Mouse (Mus musculus): ENCODE measurements around the gene Cd300ld5.
"Not testable (repeated sequence)": the region's sequence is repeated elsewhere in the genome, so short reads cannot be mapped to it uniquely, and the experiment has no call there.

Cd300ld5 gene

DNA sequence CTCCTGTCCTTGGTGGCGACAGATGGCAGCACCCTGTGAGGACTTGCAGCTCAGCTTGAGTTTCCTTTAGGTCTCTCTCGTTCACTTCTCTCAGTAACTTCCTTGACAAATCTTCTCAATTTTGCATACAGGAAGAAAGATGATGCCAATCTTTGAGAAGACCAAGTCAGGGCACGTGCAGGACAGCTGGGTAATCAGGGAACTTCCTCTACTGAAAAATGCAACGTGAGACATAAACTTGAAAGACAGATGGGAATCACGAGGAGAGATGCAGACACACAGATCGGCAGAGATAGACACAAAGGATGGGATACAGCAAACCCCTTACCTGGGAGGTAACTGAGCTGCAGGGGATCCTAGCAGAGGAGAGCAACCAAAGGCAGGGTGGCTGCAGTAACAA, at the start of gene Cd300ld5:
Gene Cd300ld5 (minus strand): TSS at position 101 of the 400 bp plus-strand sequence.
- not testable (repeated sequence) for DNase-seq (ENCODE audit: low spot score)

DNA sequence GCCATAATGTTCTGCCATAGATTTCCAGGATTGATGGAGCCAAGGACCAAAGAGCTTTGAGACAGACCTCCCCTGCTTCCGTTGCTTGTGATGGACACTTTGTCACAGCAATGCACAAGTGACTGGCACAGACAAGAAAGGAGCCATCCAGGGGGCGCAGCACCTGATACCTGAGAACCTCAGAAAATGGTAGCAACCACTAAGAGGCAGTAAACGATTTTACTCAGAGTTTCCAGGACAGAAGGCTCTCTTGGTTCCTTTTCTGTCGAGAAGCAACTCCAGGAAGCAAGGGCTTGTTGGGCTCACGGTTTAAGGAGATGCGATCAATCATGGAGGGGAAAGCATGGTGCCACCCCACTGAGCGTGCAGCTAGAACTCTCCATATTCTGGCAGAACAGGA, 48.6 kb upstream of the Cd300ld5 start:
- DNase-seq (ENCODE audit: low spot score) = no peak

DNA sequence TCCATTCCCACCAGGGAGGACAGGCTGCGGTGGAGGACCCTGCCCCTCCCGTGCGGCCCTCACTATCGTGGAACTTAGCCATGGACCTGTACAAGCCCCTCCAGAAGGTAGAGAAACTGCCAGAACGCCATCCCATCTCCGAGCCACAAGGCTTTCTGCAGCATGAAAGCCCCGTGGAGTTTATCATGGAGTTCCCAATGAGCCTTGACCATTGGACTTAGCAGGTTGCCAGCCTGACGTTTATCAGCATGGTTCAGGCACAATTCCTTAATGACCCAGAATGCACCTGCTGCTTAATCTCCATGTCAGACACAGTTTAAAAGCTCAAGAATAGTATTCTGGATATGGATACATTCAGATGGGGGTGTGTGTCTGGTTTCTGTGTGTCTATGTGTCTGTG, 47.5 kb upstream of the Cd300ld5 start:
- no peak for DNase-seq (ENCODE audit: low spot score)

DNA sequence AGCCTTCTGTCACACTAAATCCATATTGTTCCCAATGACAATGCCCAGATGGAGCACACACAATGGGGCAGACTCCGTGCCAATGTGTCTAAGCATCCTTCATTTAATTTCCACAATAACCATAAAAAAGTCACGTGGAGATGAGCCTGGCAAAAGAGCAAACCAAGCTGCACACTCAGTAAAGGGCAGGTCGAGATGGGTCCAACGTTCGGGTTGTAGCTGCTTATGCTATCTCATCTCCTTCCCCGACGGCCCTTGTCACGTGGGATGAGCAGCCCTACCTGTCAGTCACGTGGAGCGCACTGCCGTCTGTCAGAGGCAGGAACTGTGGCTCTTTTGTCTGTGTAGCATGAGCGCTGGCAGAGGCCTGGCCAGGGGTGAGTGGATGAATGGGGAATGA, 47.0 kb upstream of the Cd300ld5 start:
- no peak for DNase-seq (ENCODE audit: low spot score)

DNA sequence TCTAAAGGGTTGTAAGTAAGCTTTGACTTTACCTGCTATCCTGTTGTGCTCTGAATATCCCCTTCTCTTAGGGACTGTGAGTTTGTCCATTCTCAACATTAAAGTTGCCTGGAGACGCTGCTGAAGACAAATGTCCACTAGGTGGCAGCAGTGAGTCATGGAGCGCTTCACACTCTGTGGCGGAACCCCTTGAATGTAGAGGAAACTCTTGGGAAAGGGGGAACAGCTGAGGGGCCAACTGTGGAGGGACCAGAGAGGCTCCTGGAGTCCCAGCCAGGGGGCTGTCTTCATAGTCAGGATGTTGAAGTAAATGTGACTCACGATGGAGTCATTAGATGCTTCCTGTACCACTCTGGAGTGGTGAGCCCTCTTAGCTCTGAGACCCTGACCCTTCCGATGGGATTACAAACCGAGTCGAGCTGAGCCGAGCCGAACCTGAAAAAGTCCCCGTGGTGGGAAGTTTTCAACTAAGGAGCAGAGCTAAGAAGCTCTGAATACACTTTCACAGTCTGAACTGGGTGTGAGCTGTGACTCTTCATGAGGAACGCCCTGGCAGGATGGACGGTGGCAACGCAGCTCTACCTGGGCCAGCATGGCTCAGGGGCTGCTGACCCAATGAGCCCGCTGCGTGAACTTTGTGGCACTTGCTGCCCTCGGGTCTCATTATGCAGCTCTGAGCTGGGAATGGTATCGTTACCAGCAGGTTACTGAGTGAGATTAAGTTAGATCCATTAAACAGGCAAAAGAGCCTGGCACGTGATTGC, 46.0 kb upstream of the Cd300ld5 start:
- peak; percentile 83 for DNase-seq (ENCODE audit: low spot score)

DNA sequence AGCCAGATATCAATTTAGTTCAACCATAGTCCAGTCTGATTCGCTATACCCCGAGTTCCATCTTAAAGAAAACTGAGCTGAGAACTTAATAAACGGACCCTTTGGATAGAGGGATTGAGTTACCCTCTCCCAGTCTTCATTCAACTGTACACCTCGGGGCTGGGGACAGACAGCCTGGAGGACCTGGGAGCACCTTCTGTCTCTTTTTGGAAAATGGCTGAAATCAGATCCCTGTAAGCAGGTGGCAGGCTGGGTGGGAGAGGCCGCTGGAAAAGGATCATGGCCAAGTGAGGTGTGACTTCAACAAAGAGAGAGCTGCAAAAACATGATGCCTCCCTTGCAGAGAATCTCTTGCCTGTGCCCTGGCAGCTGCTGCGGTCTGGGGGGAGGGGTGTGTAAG, 44.6 kb upstream of the Cd300ld5 start:
- no peak for DNase-seq (ENCODE audit: low spot score)

DNA sequence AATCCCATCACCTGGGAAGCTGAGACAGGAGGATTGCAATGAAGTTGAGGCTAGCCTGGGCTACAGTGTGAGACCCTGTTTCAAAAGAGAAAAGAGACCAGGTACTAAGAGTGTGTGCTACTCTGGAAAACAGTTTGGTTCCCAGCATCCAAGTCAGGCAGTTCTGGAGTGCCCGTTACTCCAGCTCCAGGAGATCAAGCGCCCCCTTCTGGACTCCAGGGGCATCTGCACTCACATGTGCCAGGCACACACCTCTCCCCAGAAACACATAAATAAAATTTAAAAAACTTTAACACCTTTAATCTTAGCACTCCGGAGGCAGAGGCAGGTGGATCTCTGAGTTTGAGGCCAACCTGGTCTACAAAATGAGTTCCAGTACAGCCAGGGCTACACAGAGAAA, 43.8 kb upstream of the Cd300ld5 start:
- no peak for DNase-seq (ENCODE audit: low spot score)

DNA sequence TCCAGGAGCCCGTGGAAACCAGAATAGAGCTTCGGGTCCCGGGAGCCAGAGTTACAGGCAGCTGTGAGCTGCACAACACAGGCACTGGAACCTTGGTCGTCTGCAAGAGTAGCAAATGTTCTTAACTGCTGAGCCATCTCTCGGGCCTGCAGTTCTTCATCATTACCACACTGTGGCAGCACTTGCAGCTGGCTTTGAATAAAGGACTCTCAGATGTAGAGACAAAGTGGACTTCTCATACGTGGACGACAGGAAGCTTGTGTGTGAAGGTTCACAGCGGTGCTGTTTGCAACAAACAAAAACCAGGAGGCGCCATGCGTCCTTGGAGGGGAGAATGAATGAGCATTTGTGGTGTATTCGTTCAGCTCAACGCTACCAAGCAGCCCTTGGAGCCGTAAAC, 43.3 kb upstream of the Cd300ld5 start:
- DNase-seq (ENCODE audit: low spot score) = peak; percentile 70

DNA sequence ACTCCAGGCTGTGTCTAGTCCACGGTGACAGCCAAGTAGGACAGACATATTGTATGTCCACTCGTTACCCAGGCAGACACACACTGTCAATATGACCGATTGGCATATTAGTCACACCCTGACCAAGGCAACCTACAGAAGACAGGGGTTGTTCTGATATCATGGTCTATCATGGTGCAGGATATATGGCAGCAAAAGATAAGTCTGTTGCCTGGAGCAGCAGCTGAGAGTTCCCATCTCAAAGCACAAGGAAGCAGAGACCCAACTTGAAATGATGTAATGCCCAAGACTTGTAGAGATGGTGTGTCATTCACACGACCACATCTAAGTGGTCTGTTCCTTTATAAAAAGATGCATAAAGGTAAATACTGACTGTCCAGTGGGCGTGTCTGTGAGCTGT, 41.1 kb upstream of the Cd300ld5 start:
- DNase-seq (ENCODE audit: low spot score) = no peak

DNA sequence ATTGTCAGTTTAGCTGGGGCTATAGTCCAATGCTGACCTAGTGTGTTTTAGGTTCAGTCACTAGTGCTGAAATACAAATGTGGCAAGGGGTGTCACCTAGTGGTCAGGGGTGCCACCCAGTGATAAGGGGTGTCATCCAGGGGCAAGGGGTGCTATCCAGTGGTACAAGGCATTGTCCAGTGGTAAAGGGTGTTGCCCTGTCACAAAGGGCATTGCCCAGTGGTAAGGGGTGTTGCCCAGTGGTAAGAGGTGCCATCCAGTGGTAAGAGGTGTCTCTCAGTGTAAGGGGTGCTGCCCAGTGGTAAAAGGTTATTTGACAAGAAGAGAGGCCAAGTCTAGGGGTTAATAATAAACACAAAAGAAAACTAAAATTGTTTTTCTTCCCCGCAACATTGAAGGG, 39.9 kb upstream of the Cd300ld5 start:
- no peak for DNase-seq (ENCODE audit: low spot score)

DNA sequence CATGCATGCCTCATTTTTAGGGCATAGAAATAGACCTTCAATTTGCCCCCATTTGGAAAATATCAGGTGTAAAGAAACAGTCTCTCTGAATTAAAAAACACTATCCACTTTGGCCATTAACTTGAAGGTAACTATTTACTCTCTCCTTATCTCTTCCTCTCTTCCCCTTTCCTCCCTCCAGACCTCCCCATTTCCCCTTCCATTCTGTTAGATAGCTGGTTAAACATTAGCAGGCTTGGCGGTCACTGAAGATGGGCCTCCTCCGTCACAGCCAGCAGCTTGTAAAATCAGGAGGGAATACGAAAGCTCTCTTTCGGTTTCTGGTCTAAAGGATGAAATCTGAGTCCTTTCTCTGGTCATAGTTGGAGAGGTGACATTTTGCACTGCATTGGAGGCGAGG, 38.3 kb upstream of the Cd300ld5 start:
- no peak for DNase-seq (ENCODE audit: low spot score)

DNA sequence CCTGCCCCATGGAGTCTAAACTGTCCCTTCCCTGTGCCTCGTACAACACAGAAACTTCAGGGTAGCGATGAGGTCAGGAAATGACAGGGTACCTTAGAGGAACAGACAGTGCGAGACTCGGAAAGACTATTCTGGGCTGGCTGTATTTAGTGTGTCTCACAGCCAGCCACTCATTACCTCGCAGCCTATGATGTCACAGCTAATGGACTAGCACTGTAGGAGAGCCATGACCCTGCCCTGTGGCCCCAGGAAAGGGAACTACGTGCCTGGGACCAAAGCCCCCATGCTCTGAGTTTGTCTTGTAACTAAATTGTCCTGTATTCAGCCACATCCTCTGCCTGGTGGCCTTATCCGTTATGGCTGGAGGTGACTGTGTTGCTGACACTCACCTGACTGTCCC, 37.8 kb upstream of the Cd300ld5 start:
- no peak for DNase-seq (ENCODE audit: low spot score)

DNA sequence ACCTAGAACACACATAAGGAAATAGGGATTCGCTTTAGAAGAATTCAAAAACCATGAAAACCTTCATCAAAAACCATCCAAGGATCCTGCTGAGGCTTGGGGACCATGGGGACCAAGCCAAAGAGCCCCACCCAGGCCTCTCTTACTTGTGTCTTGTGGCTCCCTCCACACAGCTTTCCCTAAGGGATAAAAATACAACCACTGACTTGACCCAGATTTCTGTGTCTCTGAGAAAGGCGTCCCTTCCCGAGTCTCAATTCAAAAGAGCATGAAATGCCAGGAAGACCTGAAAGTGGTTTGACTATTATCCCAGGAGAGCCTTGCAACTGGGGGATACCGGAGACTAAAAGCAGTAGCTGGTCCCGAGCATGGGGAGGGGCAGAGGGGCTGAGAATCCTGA, 35.4 kb upstream of the Cd300ld5 start:
- DNase-seq (ENCODE audit: low spot score) = peak; percentile 24

DNA sequence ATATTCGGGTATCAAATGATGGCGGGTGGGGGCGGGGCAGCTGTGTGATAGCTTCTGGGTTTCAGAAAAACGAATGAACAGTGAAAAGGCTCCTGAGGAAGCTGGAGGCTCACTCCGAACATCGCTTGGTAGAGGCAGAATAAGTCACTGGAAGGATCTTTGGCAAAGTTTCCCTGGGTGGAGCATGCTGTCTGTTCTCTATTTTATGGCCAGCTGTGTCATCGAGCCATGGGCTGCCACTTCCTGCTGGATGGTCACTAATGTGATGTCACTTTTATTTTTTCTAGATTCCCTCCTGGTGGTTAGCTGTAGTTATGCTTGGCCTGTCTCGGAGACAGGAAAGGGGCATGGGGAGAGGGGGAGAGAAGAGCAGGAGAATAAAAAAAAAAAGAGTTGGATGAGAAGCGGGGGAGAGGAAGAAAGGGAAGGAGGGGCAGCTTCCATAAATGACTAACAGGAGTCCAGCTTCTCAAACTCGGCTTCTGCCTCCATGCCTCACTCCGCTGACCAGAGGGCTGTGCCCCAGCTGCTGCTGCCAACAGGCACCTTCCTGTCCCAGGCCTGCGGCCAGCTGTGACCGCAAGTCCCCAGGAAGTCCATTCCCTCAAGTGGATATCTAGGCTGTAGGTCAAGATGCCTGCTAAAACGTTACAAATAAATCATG, 34.2 kb upstream of the Cd300ld5 start:
- DNase-seq (ENCODE audit: low spot score) = peak; percentile 98

DNA sequence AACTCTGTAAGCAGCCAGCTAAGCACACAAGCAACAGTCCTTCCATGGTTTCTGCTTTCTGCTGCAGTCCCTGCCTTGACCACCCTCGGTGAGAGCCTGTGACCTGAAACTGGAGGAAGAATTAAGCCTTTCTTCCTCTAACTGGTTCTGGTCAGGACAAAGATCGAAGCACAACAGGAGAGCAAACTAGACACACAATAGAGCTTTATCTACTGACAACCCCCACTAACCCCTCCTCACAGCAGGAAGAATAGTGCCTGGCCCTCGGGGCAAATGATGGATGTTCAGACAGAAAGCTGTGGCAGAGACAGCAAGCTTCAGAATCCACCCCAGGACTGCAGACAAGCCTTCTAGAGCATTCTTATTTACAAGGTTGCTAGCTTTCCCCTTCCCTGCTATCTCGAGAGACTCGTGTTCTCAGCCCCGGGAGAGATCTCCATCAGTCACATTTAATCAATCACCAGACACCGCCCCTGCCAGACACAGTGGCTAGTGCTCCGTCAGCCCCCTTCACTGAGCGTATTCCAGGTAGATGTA, 33.5 kb upstream of the Cd300ld5 start:
- no peak for DNase-seq (ENCODE audit: low spot score)

DNA sequence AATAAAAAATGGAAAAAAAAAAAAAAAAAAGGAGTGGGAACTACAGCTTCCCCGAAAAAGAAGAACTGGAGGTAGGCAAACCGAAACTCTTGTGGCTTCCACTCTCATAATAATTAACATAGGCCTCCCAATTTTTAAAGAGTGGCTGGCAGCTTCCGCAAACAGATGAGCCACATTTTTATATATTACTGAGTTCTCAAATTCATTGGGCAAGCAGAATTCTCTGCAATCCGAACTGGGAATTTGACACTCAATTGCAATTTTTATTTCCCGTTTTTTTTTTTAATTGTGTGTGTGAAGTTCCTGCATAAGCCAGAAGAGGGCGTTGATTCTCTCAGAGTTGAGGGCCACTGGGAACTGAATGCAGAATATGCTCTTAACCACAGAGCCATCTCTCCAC, 29.2 kb upstream of the Cd300ld5 start:
- DNase-seq (ENCODE audit: low spot score) = no peak

DNA sequence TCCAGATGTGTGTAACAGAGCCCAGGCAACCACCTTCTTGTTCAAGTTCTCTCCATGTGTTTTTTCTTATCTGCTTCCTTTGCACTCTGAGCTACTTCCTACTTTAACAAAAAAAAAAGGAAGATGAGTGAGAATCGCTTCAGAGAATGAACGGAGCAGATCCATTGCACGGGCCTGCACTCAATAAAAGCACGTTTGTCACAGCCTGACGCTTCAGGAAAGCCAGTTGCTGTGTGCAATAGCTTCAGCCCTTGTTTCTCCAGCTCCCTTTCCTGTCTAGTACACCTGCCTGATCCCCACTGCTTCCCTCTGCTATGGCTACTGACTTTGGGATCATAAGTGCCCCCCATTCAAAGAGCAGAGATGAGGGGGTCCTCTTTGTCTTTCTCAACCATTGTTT, 24.5 kb upstream of the Cd300ld5 start, which contains the start of gene Cd300e:
Gene Cd300e (minus strand): TSS at position 101 of the 400 bp plus-strand sequence.
- no peak for DNase-seq (ENCODE audit: low spot score)

DNA sequence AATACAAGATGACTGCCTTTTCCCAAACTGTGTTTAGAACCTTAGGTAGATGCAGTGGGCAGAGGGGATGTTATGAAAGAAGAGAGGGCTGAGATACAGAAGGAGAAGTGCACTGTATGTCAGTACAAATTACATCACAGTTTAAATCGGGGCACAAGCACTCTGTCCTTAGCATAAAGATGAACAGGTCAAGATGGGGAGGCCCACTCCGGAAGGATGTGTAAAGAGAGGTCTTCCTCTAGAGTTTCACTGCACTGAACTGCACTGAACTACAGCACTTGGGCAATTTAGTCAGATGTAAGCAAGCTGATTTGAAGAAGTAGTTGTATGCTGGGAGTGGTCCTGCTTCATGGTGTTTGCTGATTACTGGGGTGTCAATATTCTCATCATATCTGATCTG, 22.2 kb upstream of the Cd300ld5 start:
- no peak for DNase-seq (ENCODE audit: low spot score)

DNA sequence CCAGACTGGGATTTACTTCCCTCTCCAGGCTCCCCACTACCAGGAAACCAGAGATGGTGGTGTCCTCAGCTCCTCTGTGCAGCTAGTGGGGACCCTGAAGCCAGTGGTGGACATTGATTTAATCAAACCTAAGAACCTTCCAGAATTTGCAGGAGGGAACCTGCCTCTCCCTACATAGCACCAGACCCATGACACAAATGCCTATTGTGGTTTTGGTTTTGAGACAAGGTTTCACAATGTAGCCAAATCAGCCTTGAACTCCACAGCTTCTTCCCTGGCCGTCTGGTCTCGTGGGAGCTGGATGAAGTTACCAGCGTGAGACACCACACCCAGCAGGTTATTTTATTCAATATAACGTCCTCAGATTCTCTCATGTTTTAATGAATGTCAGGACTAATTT, 21.1 kb upstream of the Cd300ld5 start:
- no peak for DNase-seq (ENCODE audit: low spot score)

DNA sequence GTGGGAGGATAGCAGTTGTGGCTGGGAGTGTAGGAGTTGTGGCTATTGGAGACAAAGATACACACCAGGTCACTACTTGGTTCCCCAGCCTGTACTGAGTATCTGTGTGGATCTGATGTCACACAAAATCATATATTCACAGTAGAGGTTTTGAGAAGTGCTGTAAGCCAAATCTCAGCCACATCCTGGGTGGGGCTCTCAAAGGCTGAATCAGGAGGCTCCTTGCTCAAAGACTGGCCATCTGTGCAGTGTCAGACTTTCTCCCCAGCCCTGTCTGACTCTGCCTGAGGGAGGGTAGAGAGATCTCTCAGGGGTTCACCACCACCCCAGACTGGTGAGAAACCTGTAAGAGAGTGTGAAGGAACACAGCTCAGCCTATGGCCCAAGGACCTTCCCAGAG, 17.0 kb upstream of the Cd300ld5 start:
- DNase-seq (ENCODE audit: low spot score) = no peak

DNA sequence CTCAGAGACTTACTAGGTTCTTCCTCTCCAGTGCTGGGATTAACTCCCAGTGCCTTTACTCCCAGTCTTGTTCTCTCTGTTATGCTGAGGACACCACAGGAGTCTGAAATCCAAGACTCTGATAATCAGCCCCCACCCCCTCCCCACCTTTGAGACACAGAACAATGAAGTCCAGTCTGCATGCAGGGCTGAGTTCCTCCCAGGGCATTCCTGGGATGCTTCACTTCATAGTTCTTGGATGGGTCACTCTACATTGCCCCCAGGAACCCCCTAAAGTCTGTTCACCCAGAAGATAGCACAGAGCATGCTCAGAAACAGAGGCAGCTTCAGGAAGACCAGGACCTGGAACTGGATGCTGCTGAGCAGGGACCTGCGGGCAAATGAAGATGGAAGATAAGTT, 15.4 kb upstream of the Cd300ld5 start:
- DNase-seq (ENCODE audit: low spot score) = no peak

DNA sequence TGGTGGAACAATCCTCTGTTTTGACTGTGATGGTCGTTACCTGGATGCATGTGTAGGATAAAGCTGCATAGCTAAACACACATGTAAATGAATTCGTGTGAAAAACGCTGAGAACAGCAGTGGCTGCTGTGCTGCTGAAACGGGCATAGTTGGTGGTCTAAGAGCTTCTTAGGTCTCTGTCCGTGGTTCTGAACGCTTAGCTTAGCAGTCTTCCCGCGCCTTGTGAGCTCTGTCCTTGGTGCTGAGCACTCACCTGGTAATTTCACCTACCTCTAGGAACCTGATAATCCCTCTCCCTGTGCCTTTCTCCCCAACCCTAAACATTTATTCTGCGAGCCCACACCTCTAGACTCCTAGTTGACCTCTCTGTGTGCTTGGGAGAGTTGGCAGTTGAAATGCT, 14.6 kb upstream of the Cd300ld5 start:
- peak; percentile 68 for DNase-seq (ENCODE audit: low spot score)

DNA sequence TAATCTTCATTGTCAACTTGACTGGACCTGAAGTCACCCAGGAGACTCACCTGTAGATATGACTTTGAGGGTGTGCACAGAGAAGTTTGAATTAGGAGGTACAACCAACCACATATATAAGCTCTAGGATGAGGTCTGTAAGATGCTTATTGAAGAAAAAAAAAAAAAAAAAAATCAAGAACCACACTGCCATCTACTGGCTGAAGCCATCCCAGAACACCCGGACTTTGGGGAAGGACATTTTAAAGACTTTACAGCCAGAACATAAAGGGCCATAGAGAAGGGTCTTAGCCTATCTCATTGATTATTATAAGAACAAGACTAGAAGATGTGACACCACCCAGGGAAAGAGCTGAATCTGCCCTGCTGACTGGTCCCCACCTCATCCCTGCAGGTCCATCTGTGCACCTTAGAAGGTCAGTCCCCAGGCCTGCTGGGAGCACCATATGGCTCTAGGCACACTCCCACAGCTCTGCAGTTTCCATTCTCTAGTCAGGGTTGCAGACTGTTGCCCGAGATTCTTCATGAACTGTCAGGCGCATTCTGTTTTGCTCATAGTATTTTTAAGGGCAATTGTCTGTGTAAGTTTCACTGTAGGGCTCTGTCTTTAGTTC, 11.8 kb upstream of the Cd300ld5 start:
- peak; percentile 25 for DNase-seq (ENCODE audit: low spot score)
